Mouse (Mus musculus): ENCODE measurements at regions not wholly inside any gene's neighbourhood (a gene's known extent, or its start where the extent isn't known, plus 50 kb on each side); places are given as distances from the start of the nearest gene placed in this dataset.

DNA sequence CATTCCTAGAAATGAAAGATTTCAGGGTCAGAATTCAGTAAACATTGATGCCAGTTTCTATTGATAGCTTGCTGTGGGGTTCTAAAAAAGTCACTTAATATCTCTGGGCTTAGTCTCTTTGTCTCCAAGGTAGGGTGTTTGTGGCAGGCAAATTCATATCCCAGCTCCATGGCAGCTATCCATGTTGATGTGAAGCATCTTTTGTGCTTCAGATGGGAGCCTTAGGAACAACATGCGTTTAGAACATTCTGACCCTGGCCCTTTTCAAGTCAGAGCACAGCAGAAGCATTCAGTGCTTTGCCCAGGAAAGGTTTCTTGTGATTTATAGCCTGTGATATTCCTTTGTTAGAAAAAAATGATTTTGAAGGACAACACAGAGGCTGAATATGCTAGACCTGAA is 215.0 kb downstream of the Ppp4r2 start:
- DNase-seq (ENCODE audit: low read depth, low spot score): no peak

GRCm38 (mm10) chr6:101048836-101049361 is 215.5 kb downstream of the Ppp4r2 start:
- DNase-seq (ENCODE audit: low read depth, low spot score): peak; percentile 17

DNA sequence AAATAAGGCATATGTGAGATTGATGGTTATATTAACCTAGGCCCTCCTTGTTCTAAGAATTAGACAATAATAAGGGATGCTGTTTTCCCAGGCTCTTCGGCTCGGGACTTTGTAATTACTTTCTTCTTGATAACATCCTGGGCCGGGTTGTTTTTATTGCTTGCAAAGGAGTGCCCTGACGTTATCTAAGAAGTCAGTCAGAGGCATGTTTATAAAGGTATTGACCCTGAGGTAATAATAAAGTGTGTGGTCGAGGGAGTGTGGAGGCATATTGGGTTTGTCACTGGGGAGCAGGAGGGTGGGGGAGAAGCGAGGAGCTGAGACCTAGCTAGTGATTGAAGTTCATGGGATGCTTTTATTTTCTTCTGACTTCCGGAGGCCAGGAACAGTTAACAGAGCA is 221.5 kb downstream of the Ppp4r2 start:
- DNase-seq (ENCODE audit: low read depth, low spot score): no peak

GRCm38 (mm10) chr6:101056318-101056717 is 222.9 kb downstream of the Ppp4r2 start:
- no peak for DNase-seq (ENCODE audit: low read depth, low spot score)

DNA sequence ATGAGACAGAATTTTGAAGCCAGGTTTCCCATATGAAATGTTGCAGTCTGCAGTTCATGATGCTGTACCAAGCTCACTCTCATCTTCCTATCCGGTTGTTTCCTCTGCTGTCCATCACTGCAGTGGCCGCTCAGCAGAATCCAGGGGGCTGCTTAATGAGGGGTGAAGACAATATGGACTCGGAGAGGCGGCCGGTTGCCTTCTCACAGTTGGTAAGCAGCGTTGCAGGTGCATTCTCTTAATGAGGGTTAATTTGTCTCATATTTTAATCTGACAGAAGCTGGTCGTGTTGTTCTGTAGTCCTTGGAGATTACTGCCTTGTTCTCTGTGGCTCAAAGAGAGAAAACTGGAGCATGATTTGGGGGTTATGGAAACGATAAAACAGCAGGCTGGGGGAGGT is 225.6 kb downstream of the Ppp4r2 start:
- no peak for DNase-seq (ENCODE audit: low read depth, low spot score)

- DNase-seq (ENCODE audit: low read depth, low spot score): no peak
These were observed 228.8 kb downstream of the Ppp4r2 start for GRCm38 (mm10) chr6:101062186-101062585.

- DNase-seq (ENCODE audit: low read depth, low spot score): no peak
These were observed 242.5 kb downstream of the Ppp4r2 start for GRCm38 (mm10) chr6:101075753-101076516.

DNA sequence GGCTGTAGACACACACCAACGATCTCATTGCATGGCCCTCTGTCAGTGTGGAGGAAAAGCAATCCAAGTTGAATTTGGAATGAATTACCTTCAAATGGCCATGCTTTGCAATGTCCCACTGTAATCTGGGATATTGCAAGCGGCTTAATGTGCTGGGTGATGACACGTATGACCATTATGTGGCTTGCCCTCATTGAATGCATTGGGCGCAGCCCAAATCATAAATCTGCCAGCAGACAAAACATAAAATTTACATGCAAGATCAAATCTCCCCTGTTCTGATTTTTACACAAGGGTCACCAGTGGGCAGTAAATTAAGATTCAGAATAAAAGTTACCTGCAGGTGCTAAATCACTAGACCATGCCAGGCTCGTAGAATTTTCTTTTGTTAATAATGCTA is 244.9 kb downstream of the Ppp4r2 start:
- DNase-seq (ENCODE audit: low read depth, low spot score): no peak

DNA sequence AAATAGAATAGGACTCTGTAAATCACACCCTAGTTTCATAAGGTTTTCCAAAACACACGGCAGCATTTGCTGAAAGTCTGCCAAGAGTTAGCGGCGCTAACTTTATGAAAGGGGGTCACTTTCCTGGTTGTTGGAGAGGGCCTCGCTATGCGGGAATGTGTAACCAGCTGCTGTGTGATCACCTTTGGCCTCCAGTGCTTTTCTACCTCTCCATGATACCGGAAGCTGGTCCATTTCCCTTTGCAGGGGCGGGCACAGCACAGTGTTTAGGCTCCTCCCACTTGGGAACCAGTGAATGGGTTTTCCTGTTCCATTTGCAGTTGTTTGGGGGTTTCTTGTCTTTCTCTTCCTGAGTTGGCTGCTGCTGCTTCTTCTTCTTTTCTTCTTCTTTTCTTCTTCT is 250.3 kb downstream of the Ppp4r2 start:
- DNase-seq (ENCODE audit: low read depth, low spot score): peak; percentile 6

DNA sequence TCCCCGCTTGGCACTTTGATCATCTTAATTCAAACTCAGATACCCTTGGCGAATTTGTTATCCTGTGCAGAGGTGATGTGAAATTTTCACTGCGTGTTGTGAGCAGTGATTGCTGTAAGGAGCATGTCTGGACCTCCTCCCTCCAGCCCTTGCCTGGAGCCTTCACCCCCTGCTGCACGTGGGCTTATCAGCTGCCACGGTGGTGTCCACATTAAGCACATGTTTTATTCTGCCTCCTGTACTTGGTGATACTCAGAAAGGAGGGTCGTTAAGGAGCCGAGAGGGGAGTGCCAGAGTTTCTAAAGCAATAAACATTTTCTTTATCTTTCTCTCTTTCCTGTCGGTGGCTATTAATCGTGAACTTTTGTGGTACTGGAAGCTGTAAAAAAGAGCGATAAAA is 258.8 kb downstream of the Ppp4r2 start:
- DNase-seq (ENCODE audit: low read depth, low spot score): peak; percentile 5

Measured in forelimb bud, embryonic 11.5 days (tissue).